Mouse (Mus musculus): ENCODE measurements at regions not wholly inside any gene's neighbourhood (a gene's known extent, or its start where the extent isn't known, plus 50 kb on each side); places are given as distances from the start of the nearest gene placed in this dataset.

- TF ChIP-seq CTCF (IDR thresholded peaks at IDR 0.05; ENCODE audit: low read depth) (no peak), EP300 (IDR thresholded peaks at IDR 0.05; ENCODE audit: low read depth) (no peak)
Measured at GRCm38 (mm10) chr14:102748687-102749086, 233.8 kb downstream of the Kctd12 start.
